16 mouse cellular contexts compared by ENCODE assay signal in the genomic region with DNA sequence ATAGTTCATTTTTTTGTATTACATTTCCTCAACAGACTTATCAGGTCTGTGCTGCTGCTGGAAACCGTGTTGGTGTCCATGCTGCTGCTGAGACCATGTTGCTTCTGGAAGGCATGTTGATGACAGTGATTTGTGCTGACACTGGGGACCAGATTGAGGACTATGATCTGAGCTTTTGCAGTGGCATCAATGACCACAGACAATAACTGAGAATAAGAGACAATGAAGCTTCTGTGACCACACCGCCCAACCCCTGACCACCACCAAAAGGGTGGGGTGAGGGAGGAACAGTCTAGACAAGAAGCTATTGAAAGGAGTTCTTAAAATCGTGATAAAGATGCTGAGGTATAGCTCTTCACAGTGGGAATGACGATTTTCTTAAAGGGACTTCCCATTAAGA.
"Had no signal": no experiment of that assay in that cellular context is flagged by ENCODE, and none has a peak within 500 bp of the region (broad histone marks: within the 10 kb centered on the region; RNA-seq: fewer than 3 reads in every experiment).

No protein-coding gene starts in this region.

- H3K27ac ChIP-seq: neural tube, embryonic 12.5 days; neural tube, embryonic 13.5 days; neural tube, embryonic 15.5 days; stomach, embryonic 15.5 days; stomach, postnatal 0 days had no signal

- DNase-seq: right cerebral cortex, adult 18-20 months; right cerebral cortex, postnatal 14 days; right cerebral cortex, postnatal 25 days; right cerebral cortex, postnatal 4 days; spleen, adult 18-20 months; thymus, adult 18-20 months; thymus, adult 2 months; thymus, postnatal 14 days; thymus, postnatal 25 days; thymus, postnatal 36 days; thymus, postnatal 4 days had no signal

- H3K9ac ChIP-seq: neural tube, embryonic 12.5 days; neural tube, embryonic 13.5 days; neural tube, embryonic 15.5 days; stomach, embryonic 15.5 days had no signal

- H3K9me3 ChIP-seq: neural tube, embryonic 12.5 days; neural tube, embryonic 13.5 days; neural tube, embryonic 15.5 days; stomach, embryonic 15.5 days had no signal

- H3K36me3 ChIP-seq: neural tube, embryonic 12.5 days; neural tube, embryonic 13.5 days; neural tube, embryonic 15.5 days; stomach, embryonic 15.5 days had no signal

- H3K4me1 ChIP-seq: neural tube, embryonic 12.5 days; neural tube, embryonic 13.5 days; neural tube, embryonic 15.5 days; stomach, embryonic 15.5 days had no signal

- H3K4me2 ChIP-seq: neural tube, embryonic 12.5 days; neural tube, embryonic 13.5 days; neural tube, embryonic 15.5 days; stomach, embryonic 15.5 days had no signal

- H3K27me3 ChIP-seq: neural tube, embryonic 12.5 days; neural tube, embryonic 13.5 days; neural tube, embryonic 15.5 days; stomach, embryonic 15.5 days had no signal

- H3K4me3 ChIP-seq: neural tube, embryonic 12.5 days; neural tube, embryonic 13.5 days; neural tube, embryonic 15.5 days; stomach, embryonic 15.5 days had no signal
